Mouse (Mus musculus) erythroblast, adult 5-6 weeks (primary cell): ENCODE measurements around the gene Akap7. TPM values are rescaled to one million over a fixed set of nuclear protein-coding genes. Genes with fewer than 3 reads are reported as not detected.

Experiments used
- ATAC-seq: replicated peaks from 2 replicates; pipeline ENCODE4 v1.8.0; 2016; ENCODE audit warnings: moderate number of reproducible peaks, mild to moderate bottlenecking, moderate TSS enrichment, inconsistent platforms; ENCODE audit not compliant: poor library complexity, low FRiP score, severe bottlenecking
- total RNA-seq, 2 experiments: library from RNA; stranded (forward) in 1 of 2; stranded (reverse) in 1 of 2; fragments of 150-400 nt in 1 of 2; fragments of 200-764, 138-1000 nt in 1 of 2; gene quantifications; 2 replicates each; pipeline versions ENCODE4 v1.2.3 to v1.2.4; 2015 to 2017; ENCODE audit warnings: low replicate concordance in 2 of 2

The Akap7 gene
- total RNA-seq (2015; ENCODE audit: low replicate concordance) = 162 and 177 TPM in 2 replicates
- total RNA-seq (2017; ENCODE audit: low replicate concordance) = 292 and 295 TPM in 2 replicates

DNA sequence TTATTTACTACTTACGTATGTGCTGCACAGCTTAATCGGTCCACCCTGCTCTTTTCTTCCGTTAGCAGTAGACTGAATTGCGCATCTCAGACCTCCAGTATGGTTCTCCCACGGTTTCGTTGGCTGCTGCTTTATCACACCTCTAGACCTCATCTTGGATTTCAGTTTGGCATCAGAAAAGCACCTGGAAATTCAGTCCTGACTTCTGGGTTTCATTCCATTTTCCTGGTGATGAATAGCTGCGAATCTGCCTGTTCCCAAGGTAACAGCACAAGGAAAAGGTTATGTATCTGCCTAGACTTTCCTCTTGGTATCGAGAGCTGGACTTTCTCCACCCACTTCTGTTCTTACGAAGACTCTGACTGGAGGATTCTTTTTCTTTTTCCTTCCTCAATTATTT lies at the start of gene Akap7:
Akap7 (minus strand) TSS at position 101 of the 400 bp plus-strand sequence.
- no peak for ATAC-seq

DNA sequence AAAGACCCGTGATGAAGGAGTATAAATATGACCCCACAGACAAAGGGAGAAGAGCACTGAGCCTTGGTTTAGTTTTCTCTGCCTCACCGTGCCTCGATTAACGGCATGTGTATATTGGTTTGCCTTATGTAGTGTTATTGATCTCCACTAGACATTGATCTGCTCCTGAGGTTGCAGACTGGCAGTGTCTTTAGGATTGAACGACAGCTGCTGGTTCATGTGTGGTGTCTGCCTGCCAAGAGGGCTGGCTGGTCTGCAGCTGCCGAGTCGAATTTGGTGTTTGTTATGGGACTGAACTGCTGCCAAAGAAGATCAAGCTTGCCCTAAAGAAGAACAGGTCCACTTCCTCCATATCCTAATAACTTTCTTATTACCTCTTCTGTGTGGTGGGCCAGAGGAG lies 46.7 kb upstream of the Akap7 start:
- no peak for ATAC-seq

GRCm38 (mm10) chr10:25353941-25354340 lies 46.3 kb upstream of the Akap7 start:
- no peak for ATAC-seq

GRCm38 (mm10) chr10:25342801-25343200 lies 35.1 kb upstream of the Akap7 start:
- ATAC-seq = no peak

- no peak for ATAC-seq
Measured at GRCm38 (mm10) chr10:25340675-25341074, 33.0 kb upstream of the Akap7 start.

DNA sequence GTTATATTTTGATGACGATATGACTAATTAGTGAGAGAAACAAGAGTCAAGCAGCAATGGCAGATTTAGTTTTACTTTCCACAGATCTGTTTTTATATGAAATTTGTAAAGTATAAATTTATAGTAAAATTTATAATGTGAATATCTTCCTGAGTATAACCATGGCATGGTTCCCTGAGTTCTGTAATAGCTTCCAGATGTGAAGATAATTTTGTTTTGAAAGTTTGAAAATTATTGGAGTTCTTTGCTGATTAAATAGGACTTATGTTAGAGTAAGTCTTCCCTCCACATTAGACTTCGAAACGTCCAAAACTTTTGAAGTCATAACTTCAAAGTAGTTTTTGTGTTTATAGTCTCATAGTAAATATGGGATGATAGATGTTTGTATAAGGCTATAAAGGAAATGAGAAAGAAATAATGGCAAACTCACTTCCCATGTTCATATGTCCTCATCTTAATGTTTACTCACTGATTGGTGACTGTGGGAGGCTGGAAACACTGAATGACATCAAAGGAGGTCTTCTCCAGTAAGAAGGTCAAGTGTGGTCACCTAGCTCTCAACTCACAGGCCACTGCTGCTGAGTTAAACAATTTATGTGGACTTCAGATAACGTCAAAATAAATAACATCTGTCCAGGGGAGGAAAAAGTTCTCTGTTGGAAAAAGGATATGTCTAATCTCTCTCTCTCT lies 25.9 kb upstream of the Akap7 start:
- ATAC-seq = no peak

DNA sequence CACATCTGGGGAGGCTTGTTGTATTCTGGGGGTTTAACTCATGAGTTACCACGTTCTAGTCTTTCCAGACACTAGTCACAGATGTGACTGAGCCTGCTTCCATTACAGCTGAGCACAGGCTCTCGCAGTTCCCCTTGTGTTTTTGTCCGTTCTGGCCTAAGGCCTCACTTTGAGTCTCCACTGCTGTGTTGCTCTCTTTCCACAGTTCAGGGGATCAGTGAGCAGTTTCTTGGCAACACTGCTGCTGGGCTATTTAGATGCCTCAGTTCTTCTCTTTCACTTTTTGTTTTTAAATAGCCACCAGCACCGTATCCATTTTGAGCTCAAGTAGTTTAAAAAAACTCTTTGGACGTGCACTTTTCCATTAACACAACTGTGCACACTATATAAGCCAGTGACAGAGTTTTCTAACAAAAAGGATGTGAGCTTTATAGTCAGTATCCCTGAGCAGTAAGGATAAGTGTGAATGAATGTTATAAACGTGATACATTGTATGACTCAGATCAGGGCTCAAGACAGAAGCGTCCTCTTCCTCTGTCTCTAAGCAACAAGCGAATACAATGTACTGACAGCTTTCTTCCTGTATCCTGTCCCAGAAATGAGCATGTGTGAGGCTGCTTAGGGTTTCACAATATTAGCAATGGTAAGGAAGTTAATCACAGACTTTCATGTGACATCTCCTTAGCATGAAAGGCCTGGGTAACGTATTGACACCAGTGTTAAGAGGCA lies 23.8 kb upstream of the Akap7 start:
- ATAC-seq = no peak

- no peak; the same call in 1 of the 2 replicates for ATAC-seq
Measured at GRCm38 (mm10) chr10:25330094-25330493, 22.4 kb upstream of the Akap7 start.

GRCm38 (mm10) chr10:25327511-25327910 lies 19.8 kb upstream of the Akap7 start:
- ATAC-seq = no peak

DNA sequence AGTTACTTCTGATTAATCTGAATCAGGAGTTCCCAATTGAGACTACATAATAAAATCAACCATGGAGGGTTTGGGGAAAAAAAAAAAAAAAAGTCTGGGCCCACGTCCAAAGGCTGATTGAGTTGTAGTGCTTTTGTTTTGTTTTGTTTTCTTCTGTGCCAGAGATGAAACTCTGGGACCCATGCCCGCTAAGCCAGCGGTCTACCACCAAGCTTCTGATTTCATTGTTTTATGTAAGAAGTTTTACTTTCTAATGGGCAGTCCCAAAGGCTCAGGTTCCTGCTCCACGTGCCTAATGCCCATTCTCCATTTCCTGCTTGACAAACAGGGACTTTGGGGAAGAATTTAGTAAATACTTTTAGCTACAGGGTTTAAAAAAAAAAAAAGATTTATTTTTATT lies 18.0 kb upstream of the Akap7 start:
- ATAC-seq = no peak

- no peak for ATAC-seq
Measured at GRCm38 (mm10) chr10:25321198-25321597, 13.5 kb upstream of the Akap7 start.

- ATAC-seq = no peak
Measured at GRCm38 (mm10) chr10:25319531-25319930, 11.9 kb upstream of the Akap7 start.

- ATAC-seq = no peak
Measured at GRCm38 (mm10) chr10:25318405-25318804, 10.7 kb upstream of the Akap7 start.

- ATAC-seq = no peak
Measured at GRCm38 (mm10) chr10:25317665-25318064, 10.0 kb upstream of the Akap7 start.

DNA sequence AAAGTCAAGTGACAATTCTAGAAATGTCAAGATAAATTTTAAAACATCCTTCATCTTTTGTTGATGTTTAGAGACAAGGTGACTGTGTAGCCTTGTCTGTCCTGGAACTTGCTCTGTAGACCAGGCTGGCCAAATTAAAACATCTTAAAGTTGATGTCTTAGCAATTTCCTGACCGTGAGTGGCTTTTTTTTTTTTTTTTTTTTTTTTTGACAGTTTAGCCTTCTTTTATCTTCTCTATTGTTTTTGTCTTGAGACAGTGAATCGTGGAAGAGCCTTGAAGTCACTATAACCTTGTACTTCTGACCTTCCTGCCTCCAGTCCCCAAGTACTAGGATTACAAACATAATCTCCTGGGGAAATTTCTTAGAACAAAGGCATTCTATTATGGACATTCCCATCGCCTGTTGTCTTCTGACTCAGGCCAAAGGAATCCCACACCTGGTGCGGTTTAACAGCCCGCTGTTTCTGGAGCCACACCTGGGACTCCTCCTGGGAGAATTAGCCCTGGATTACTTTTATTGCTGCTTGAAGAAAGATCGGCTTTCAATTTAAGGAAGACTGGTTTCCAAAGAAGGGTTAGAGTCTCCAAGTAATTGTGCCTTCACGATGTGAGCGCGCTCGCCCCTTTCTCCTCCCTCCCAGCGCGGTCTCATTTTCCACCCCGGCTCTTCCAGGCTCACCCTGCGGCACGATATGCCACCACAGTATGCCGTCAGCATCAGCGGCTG lies 6.3 kb upstream of the Akap7 start:
- no peak for ATAC-seq

DNA sequence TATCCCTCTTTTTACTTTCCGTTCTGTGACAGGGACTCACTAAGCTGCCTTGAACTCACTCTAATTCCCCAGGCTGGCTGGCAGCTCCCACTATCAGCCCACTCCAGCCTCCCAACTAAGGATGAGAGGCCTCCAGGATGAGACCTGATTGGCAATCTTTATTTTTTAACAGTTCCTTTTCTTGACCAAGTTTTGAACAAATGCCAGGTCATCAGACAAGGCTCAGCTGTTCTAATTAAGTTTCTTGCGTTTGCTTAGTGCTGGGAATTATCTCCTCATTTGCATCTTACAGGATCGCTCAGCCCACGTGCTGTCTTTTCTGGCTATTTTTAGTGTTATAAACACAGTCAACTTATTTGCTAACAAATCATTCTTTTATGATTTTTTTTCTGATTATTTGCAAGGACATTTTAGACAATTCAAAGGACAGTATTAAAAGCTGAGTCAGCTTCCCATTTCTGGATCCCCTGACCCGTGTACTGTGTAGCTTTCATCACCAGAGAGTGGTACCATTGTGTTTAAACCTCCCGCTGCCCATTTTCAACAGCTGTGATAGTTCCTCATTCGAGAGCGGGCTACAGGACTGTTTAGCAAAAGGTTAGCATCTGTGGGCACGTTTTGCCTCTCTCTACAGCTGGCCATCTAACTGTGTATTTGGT lies 4.0 kb upstream of the Akap7 start:
- ATAC-seq = no peak

DNA sequence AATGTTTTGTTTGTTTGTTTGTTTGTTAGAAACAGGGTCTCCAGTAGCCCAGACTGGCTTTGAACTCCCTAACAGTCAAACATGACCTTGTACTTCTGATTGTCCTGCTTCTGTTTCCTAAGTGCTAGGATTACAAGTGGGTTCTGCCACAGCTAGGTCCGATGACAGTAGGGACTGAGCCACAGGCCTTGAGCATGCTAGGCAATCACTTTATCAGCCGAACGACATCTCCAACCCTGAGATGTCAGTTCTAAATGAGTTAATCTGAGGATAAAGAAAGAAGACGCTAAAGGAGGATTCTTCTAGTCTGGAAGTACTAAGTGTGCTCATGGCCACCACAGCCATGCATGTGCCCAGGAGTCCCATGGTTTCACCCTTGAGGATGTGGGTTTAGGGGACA lies 3.1 kb upstream of the Akap7 start:
- no peak for ATAC-seq

DNA sequence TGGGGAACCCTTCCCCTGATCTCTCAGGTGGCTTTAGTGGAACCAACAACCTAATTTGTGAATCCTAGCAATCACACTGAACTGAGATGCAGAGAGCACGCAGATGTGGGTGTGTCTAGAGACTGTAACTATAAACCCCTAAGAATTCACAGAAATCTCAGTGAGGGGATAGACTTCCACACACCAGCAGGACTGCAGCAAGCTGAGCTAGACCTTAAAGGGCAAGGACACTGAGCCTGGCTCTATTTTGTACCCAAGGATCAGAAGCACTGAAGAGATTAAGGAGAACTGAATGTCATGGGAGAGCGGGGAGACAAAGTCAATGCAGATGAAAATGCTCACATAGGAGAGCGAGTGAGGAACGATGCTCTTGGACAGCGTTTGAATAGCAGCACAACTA lies 2.3 kb upstream of the Akap7 start:
- ATAC-seq = no peak

DNA sequence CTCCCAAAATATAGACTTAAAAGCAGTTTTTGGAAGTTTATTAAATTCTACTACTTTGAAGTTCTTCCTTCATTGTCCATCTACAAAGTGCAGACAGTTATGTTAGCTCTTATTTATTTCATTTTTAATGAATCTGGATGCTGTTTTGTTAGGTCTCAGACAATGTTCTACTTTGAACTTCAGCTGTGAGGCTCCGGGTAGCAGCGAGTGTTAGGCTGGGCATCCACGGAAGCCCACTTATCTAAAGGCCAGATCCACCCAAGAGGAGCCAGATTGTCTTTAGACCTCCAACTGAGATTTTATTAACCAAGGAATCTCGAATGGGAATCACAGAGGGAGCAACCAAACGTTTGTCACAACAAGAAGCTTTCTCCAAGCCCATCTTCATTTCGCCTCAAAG lies 2.5 kb downstream of the Akap7 start:
- no peak for ATAC-seq

- no peak for ATAC-seq
Measured at GRCm38 (mm10) chr10:25304608-25305007, 3.1 kb downstream of the Akap7 start.
